Mouse (Mus musculus): ENCODE measurements at regions not wholly inside any gene's neighbourhood (a gene's known extent, or its start where the extent isn't known, plus 50 kb on each side); places are given as distances from the start of the nearest gene placed in this dataset.

- DNase-seq (ENCODE audit: extremely low spot score), result no peak
These were observed 126.1 kb downstream of the Zbtb18 start for GRCm38 (mm10) chr1:177568056-177568816.

- no peak for DNase-seq (ENCODE audit: extremely low spot score)
These were observed 127.4 kb downstream of the Zbtb18 start for GRCm38 (mm10) chr1:177569572-177569971.

GRCm38 (mm10) chr1:177573017-177573725, 131.0 kb downstream of the Zbtb18 start:
- DNase-seq (ENCODE audit: extremely low spot score), result no peak

- DNase-seq (ENCODE audit: extremely low spot score), result no peak
These were observed 131.6 kb downstream of the Zbtb18 start for GRCm38 (mm10) chr1:177573781-177574180.

GRCm38 (mm10) chr1:177574312-177574711, 132.2 kb downstream of the Zbtb18 start:
- DNase-seq (ENCODE audit: extremely low spot score), result no peak

GRCm38 (mm10) chr1:177584302-177584886, 142.2 kb downstream of the Zbtb18 start:
- DNase-seq (ENCODE audit: extremely low spot score), result no peak

GRCm38 (mm10) chr1:177585320-177585719, 143.2 kb downstream of the Zbtb18 start:
- no peak for DNase-seq (ENCODE audit: extremely low spot score)

GRCm38 (mm10) chr1:177589034-177589433, 140.6 kb upstream of the 1700016C15Rik start:
- DNase-seq (ENCODE audit: extremely low spot score), result no peak

- DNase-seq (ENCODE audit: extremely low spot score), result no peak
These were observed 140.0 kb upstream of the 1700016C15Rik start for GRCm38 (mm10) chr1:177589656-177590055.

- DNase-seq (ENCODE audit: extremely low spot score), result no peak
These were observed 137.9 kb upstream of the 1700016C15Rik start for GRCm38 (mm10) chr1:177591742-177592141.

- no peak for DNase-seq (ENCODE audit: extremely low spot score)
These were observed 137.3 kb upstream of the 1700016C15Rik start for GRCm38 (mm10) chr1:177592337-177592736.

- DNase-seq (ENCODE audit: extremely low spot score), result no peak
These were observed 135.3 kb upstream of the 1700016C15Rik start for GRCm38 (mm10) chr1:177594341-177594740.

GRCm38 (mm10) chr1:177595326-177595914, 134.2 kb upstream of the 1700016C15Rik start:
- no peak for DNase-seq (ENCODE audit: extremely low spot score)

- no peak for DNase-seq (ENCODE audit: extremely low spot score)
These were observed 132.6 kb upstream of the 1700016C15Rik start for GRCm38 (mm10) chr1:177597036-177597435.

- peak; percentile 40 for DNase-seq (ENCODE audit: extremely low spot score)
These were observed 124.2 kb upstream of the 1700016C15Rik start for GRCm38 (mm10) chr1:177605353-177605969.

GRCm38 (mm10) chr1:177607565-177607964, 122.0 kb upstream of the 1700016C15Rik start:
- DNase-seq (ENCODE audit: extremely low spot score), result no peak

- DNase-seq (ENCODE audit: extremely low spot score), result no peak
These were observed 121.0 kb upstream of the 1700016C15Rik start for GRCm38 (mm10) chr1:177608551-177609020.

- DNase-seq (ENCODE audit: extremely low spot score), result no peak
These were observed 120.4 kb upstream of the 1700016C15Rik start for GRCm38 (mm10) chr1:177609226-177609625.

- DNase-seq (ENCODE audit: extremely low spot score), result no peak
These were observed 119.9 kb upstream of the 1700016C15Rik start for GRCm38 (mm10) chr1:177609683-177610082.

GRCm38 (mm10) chr1:177610156-177610555, 119.5 kb upstream of the 1700016C15Rik start:
- DNase-seq (ENCODE audit: extremely low spot score), result no peak

- no peak for DNase-seq (ENCODE audit: extremely low spot score)
These were observed 117.1 kb upstream of the 1700016C15Rik start for GRCm38 (mm10) chr1:177612546-177612945.

GRCm38 (mm10) chr1:177615609-177616008, 114.0 kb upstream of the 1700016C15Rik start:
- DNase-seq (ENCODE audit: extremely low spot score), result no peak

Measured in embryo, embryonic 9.5 days (tissue).